Comparison of ENCODE assay signal across 17 mouse cellular contexts in the genomic region with DNA sequence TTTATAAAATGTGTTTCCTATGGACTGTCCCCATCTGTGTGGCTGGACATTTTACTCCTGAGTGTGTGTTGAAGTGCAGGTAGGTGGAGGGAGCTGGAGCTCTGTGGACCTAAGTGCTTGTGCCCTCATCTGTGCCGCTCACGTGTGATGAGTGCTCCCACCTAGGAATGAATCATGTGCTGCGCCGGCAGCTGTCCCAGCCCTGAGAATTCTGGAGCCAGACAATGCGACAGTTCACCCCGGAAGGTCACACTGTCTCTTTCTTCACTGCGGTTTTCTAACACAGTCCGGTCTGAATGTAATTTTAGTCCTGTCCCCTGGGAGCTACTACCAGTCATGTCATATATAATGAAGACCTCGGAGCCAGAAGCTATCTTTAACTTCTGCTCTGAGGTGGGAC.
DNase-seq lines count a peak whose midpoint lies in the region; ATAC-seq and TF ChIP-seq lines count a peak whose summit lies in the region.
"Had no signal": no experiment of that assay in that cellular context is flagged by ENCODE, and none has a peak within 500 bp of the region (broad histone marks: within the 10 kb centered on the region; RNA-seq: fewer than 3 reads in every experiment).

No protein-coding gene starts in this region.

- H3K9me3 ChIP-seq in kidney, embryonic 15.5 days (replicated peaks) = no peaks in the 10 kb centered on the region
- no peaks in the 10 kb centered on the region for H3K9me3 ChIP-seq in heart, embryonic 13.5 days
- H3K9me3 ChIP-seq in forebrain, embryonic 10.5 days = peaks cover 3% of the 10 kb centered on the region; the same call in 1 of the 2 replicates
- H3K9me3 ChIP-seq: embryonic facial prominence, embryonic 15.5 days; forebrain, embryonic 12.5 days; liver, embryonic 12.5 days had no signal

- TF ChIP-seq POLR2A in kidney, adult 2 months (IDR thresholded peaks at IDR 0.05; ENCODE audit: low read depth, low read length) = no peak

- DNase-seq in kidney, adult 2 months = peak; percentile 36
- peak; percentile 46 to 61 for DNase-seq in heart, adult 9 months (ENCODE audit: low spot score in 2 of 2)
- peak; percentile 61 for DNase-seq in heart, postnatal 4 days
- no peak for DNase-seq in forebrain, embryonic 10.5 days (ENCODE audit: extremely low spot score, low spot score)
- no peak for DNase-seq in urinary bladder, postnatal 14 days (ENCODE audit: low spot score)
- DNase-seq: adrenal gland, adult 2 months; cerebellum, adult 9-10 months; kidney, adult 18-20 months; kidney, postnatal 25 days; left cerebral cortex, postnatal 4 days; lung, adult 2 months; right cerebral cortex, adult 18-20 months had no signal

- no peaks in the 10 kb centered on the region; the same call in 1 of the 2 replicates for H3K36me3 ChIP-seq in kidney, adult 2 months (ENCODE audit: control insufficient read depth, insufficient read depth, low read length)
- H3K36me3 ChIP-seq in kidney, embryonic 15.5 days = peaks cover 84% of the 10 kb centered on the region
- H3K36me3 ChIP-seq in heart, embryonic 13.5 days = peaks cover 90% of the 10 kb centered on the region
- H3K36me3 ChIP-seq in forebrain, embryonic 10.5 days (replicated peaks) = peaks cover 76% of the 10 kb centered on the region

- no peak overlapping the region for H3K27ac ChIP-seq in kidney, adult 2 months (ENCODE audit: insufficient read depth, low read depth, low read length)
- H3K27ac ChIP-seq in kidney, embryonic 15.5 days = no peak overlapping the region
- peak overlapping the region; percentile 73 for H3K27ac ChIP-seq in heart, embryonic 13.5 days (replicated peaks)
- H3K27ac ChIP-seq in forebrain, embryonic 10.5 days = no peak overlapping the region
- H3K27ac ChIP-seq: embryonic facial prominence, embryonic 15.5 days; forebrain, embryonic 12.5 days; liver, embryonic 12.5 days had no signal

- 59% methylated on average over 9 of the region's 9 CpGs for WGBS in kidney, adult 2 months
- WGBS in kidney, embryonic 15.5 days = 63% methylated on average over 9 of the region's 9 CpGs
- WGBS in heart, embryonic 13.5 days = 61% methylated on average over 9 of the region's 9 CpGs
- 93% methylated on average over 9 of the region's 9 CpGs for WGBS in forebrain, embryonic 10.5 days

- TF ChIP-seq CTCF in kidney, adult 2 months (conservative IDR thresholded peaks at IDR 0.05; ENCODE audit: insufficient read depth, insufficient read length, low read depth, low read length) = no peak

- H3K4me1 ChIP-seq in kidney, adult 2 months (ENCODE audit: control insufficient read depth, insufficient read depth, low read length) = no peaks in the 10 kb centered on the region
- H3K4me1 ChIP-seq in kidney, embryonic 15.5 days = no peaks in the 10 kb centered on the region
- peaks cover 35% of the 10 kb centered on the region for H3K4me1 ChIP-seq in heart, embryonic 13.5 days
- no peaks in the 10 kb centered on the region; the same call in 1 of the 2 replicates for H3K4me1 ChIP-seq in forebrain, embryonic 10.5 days
- H3K4me1 ChIP-seq: forebrain, embryonic 12.5 days; liver, embryonic 12.5 days had no signal

- no peak overlapping the region for H3K4me2 ChIP-seq in kidney, embryonic 15.5 days
- no peak overlapping the region for H3K4me2 ChIP-seq in heart, embryonic 13.5 days
- H3K4me2 ChIP-seq: embryonic facial prominence, embryonic 15.5 days; forebrain, embryonic 12.5 days; liver, embryonic 12.5 days had no signal

- no peak for ATAC-seq in kidney, embryonic 15.5 days (replicated peaks; ENCODE audit: low FRiP score)
- no peak for ATAC-seq in heart, embryonic 13.5 days (ENCODE audit: extremely low read depth, insufficient number of reproducible peaks, low FRiP score, low TSS enrichment)
- ATAC-seq: liver, embryonic 12.5 days had no signal

- no peaks in the 10 kb centered on the region for H3K27me3 ChIP-seq in kidney, adult 2 months (replicated peaks; ENCODE audit: control insufficient read depth, insufficient read depth, low read length)
- H3K27me3 ChIP-seq in kidney, embryonic 15.5 days = no peaks in the 10 kb centered on the region
- no peaks in the 10 kb centered on the region for H3K27me3 ChIP-seq in heart, embryonic 13.5 days (replicated peaks)
- no peaks in the 10 kb centered on the region for H3K27me3 ChIP-seq in forebrain, embryonic 10.5 days (ENCODE audit: poor library complexity, severe bottlenecking)
- H3K27me3 ChIP-seq: embryonic facial prominence, embryonic 15.5 days; forebrain, embryonic 12.5 days; liver, embryonic 12.5 days had no signal

- H3K9ac ChIP-seq in kidney, embryonic 15.5 days = no peak overlapping the region
- no peak overlapping the region for H3K9ac ChIP-seq in heart, embryonic 13.5 days
- H3K9ac ChIP-seq: embryonic facial prominence, embryonic 15.5 days; forebrain, embryonic 12.5 days; liver, embryonic 12.5 days had no signal

- H3K4me3 ChIP-seq in kidney, adult 2 months (ENCODE audit: insufficient read depth, low read depth, low read length) = no peak overlapping the region
- H3K4me3 ChIP-seq in kidney, embryonic 15.5 days (replicated peaks) = no peak overlapping the region
- no peak overlapping the region for H3K4me3 ChIP-seq in heart, embryonic 13.5 days
- H3K4me3 ChIP-seq in forebrain, embryonic 10.5 days = no peak overlapping the region
- H3K4me3 ChIP-seq: embryonic facial prominence, embryonic 15.5 days; forebrain, embryonic 12.5 days; liver, embryonic 12.5 days had no signal

Comparison
In these comparisons a context has a peak if more than half of its experiments do, and no peak if none do; other contexts are left out.
1. DNase-seq: peak in kidney, adult 2 months (single experiment), heart, adult 9 months (2 of 2) and heart, postnatal 4 days (single experiment); none in forebrain, embryonic 10.5 days (single experiment) and urinary bladder, postnatal 14 days (single experiment).